Mouse (Mus musculus) thymus, postnatal 0 days (tissue): Measurements from ENCODE around the gene Map2k2. TPM values are rescaled to one million over a fixed set of nuclear protein-coding genes. Genes with fewer than 3 reads are reported as not detected.
"Not testable (repeated sequence)": the region's sequence is repeated elsewhere in the genome, so short reads cannot be mapped to it uniquely, and the experiment has no call there.

Experiments used
- DNase-seq: peaks from one replicate; pipeline ENCODE4 v3.0.0-alpha.2; 2015; ENCODE audit warnings: low spot score
- polyA plus RNA-seq: library from polyadenylated mRNA; unstranded; fragments of >200 nt; fragmentation: Nextera tagmentation; extraction: Ambion mirVana; gene quantifications from 2 replicates; pipeline ENCODE4 v1.2.1, GENCODE M21; 2015

Map2k2 gene
- polyA plus RNA-seq: 142 and 150 TPM in 2 replicates

DNA sequence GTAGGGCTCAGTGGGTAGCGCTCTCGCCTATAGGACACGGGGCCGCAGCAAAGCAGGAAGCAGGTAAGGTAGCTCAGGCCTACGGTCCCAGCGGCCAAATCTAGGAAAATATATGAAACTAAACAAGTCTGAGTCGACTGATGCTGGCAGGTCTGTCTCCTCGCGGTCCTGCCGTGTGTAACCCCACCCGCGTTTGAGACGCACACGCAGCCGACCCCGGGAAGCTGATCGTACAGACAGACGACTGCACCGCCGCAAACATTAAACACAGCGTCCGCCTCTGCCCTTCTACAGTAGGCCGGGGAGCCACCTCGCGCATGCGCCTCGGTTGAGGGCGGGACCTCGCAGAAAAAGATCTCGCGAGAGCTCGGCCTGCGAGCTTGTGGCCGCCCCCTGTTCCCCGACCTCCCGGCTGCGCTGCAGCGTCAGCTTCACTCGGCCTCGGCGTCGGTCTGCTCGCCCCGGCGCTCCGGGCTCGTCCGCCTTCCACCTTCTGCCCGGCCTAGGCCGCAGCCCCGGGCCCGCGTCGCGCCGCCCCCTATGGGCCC, at the start of gene Map2k2:
Map2k2 (plus strand) TSS at position 351 of the 548 bp plus-strand sequence.
- peak; percentile 99 for DNase-seq

DNA sequence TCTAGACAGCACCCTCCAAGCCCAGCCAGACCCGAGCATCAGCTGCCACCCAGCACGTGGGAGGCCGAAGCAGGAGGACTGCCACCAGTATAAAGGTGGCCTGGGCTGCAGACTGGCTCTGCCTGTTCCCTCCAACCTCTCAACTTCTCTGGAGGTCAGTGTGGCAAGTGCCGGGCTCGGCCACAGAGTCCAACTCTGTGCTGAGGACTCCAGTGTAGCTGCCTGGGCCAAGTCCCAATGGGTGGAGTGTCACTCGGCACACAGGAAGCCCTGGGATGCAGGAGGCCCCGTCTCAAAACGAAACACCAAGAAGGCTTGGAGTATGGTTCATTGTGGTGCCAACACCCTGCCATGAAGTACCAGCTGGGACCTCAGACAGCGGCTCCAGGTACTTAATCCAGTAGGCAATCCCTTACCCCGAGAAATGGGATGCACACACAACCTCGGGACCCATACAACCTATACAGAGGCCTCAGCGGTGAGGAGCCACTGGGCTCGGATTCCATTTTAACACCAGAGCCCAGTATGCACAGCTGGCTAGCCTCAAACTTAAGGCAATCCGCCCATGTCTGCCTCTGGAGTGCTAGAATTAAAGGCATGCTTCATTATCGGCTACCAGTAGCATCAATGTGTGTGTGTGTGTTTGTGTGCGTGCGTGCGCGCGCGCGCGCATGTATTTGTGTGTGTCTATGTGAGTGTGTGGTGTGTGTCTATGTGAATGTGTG, 48.1 kb upstream of the Map2k2 start:
- DNase-seq: no peak

DNA sequence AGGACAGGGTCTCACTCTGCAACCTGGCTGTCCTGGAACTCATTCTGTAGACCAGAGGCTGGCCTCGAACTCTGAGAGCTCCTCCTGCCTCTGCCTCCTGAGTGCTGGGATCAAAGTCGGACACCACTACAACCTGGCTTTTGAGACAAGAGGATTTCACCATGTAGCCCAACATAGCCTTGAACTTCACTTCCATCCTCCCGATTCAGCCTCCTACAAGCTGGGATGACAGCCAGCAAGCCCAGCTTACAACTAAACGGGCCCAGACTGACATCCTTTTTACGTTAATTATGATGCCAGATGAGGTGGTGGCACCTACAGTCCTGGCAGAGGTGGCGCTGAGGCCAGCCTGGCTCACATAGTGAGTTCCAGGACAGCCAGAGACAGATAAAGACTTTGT, 46.8 kb upstream of the Map2k2 start:
- DNase-seq: no peak

DNA sequence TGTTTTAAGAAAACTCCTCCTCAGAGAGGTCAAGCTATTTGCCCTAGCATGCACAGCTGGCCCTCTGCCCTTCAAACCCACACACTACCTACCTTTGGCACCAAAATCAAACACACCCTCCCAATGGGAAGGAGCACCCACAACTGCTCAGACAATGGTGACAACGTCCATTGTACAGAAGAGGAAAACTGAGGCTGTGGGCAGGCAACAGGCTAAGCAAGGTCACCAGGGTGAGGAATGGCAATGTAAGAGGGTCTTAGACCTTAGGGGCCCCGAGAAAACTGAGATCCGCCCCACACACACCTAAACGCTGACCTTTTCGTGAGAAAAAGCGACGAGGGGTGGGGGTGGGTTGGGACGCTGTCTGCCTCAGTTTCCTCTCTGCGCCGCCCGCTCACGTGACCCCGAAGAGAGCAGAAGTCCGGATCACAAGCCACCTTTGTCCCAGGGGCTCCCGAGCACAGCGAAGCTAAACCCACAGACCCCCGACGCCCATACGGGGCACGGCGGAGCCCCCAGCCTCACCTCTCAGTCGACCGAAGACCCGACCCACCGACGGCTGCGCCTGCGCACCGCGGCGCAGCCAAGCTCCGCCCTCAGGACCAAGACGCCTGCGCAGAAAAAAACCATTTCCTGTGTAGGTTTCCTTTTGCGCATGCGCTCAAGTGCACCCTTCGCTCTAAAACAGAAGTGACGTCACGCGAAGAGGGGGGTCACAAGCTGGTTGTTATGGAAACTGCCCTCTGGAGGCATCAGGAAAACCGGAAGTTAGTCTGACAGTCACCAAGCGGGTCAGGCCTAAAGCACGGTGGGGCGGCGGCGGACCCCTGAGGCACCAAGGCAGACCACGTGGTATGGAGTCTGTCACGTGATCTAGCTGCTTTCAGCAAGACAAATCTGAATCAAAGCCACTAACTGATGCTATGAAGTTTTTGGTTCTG, 45.8 kb upstream of the Map2k2 start, which contains the start of gene Sgta:
Sgta (minus strand) TSS at position 579 of the 941 bp plus-strand sequence.
- peak; percentile 99 for DNase-seq

DNA sequence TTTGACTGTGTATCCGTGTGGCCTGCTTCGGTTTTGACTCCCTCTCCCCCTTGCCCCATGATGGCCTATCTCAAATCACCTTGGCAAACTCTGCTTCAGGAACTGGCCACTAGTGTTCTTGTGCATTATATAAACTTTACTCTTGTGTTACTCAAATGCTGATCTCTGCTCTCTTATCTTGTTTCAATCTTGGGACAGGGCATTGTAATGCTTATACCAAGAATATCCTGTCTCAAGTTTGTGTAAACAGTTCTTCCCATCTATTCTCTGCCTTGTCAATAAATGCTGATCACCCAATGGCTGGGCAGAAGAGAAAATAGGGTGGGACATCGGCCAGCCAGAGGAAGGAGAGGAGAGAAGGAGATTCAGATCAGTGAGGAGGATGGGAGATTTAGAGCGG, 43.0 kb upstream of the Map2k2 start:
- DNase-seq: no peak

DNA sequence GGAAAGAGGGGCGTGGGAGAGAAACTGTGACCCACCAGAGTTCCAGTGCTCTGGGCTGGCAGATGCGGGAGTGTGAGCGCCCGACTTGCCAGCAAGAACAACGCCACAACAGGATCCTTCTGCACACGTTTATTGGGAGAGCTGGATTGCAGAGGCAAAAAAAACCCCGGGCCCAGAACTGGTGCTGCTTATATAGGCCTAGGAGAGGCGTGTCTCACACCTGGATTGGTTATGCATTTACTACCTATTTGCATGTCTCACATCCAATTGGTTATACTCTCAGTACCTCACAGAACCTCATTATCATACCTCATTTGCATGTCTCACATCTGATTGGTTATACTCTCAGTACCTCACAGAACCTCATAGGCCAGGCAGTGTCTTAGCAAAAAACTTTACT, 41.2 kb upstream of the Map2k2 start:
- DNase-seq: not testable (repeated sequence)

DNA sequence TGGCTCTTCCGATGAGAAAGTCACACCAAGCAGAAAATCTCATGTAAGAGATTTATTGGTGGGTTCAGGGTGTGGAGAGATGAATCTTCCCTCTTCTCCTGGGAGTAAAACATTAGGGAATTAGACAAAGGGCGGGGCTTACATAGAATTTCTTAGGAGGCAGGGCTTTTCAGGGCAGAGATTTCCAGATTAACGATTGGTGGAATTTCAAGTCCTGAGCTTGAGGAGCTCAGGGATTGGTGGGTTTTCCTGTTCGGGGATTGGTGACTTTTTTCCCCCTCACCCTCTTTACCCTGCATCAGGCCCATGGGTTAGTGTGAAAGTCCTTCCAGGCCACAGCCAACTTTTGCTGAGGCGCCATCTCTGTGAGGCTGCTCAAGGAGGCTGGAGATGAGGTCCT, 37.0 kb upstream of the Map2k2 start:
- no peak for DNase-seq

DNA sequence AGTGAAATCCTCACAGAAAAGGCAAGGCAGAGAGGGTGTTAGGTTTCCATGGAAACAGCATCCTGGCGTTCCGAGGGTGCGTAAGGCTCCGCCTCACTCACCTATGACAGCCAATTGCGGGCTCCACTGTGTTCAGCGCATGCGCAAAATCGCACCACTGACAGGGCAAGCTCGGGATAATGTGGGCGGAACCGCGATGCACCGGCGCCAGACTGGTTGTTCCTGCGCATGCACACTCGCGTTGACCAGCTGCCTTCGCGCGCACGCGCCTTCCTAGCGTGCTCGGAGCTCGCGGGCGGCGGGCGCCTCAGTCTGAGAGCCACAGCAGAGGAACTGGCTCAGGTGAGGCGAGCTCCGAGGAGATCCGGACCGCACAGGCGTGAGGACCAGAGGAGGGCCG, 35.9 kb upstream of the Map2k2 start, which contains the start of gene Thop1:
Thop1 (plus strand) TSS at position 200 of the 400 bp plus-strand sequence.
- peak; percentile 100 for DNase-seq

DNA sequence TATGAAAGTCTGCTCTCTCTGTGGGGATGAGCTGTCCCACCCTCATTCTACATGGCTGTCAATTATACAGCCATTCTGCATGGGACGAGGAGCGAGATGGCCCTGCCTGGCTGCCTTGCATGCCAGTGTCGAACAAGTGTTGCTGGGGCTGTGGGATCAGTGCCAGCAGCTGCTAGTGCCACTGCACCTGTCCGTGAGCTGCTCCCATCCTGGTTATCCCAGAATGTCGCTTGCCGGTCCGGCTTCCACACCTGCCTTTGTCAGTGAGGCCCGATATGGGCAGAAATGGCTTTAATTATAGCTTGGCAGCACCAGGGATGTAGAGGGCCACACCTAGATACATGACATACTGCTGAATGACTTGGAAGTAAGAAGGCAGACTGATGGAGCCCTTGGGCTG, 33.4 kb upstream of the Map2k2 start:
- no peak for DNase-seq

DNA sequence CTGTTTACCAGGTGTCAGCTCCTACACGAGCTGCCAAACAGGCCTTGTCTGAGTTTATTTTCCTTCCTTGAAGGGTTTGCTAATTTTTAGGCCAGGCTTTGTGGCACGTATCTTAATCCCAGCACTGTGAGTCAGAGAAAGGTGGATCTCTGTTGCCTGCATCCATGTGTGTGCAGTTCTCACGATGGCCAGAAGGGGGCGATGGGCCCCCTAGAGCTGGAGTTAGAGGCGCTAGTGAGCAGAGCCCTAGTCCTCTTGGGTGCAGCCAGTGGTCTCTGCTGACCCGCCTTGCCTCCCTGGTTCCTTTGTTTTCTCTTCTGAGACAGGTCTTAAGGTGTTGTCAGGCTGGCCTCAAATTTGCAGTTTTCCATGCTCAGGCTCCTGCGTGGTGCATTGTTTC, 32.3 kb upstream of the Map2k2 start:
- DNase-seq: peak; percentile 30

DNA sequence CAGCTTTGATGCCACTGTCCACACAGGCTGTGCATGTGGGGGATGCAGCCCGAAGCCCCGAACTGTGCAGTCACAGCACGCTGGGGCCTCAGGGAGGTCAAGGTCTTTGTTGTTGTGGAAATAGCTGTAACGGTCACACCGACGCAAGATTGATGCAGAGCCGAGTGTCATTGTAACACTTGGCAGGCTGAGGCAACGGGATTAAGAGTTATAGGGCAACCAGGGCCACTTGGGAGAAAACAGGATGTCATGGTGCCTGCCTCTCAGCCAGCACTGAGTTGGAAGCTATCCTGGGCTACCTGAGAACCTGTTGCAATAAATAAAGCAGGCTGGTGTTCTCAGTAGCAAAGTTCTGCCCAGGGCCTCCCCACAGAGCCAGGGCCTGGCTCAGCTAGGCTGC, 30.0 kb upstream of the Map2k2 start:
- no peak for DNase-seq

DNA sequence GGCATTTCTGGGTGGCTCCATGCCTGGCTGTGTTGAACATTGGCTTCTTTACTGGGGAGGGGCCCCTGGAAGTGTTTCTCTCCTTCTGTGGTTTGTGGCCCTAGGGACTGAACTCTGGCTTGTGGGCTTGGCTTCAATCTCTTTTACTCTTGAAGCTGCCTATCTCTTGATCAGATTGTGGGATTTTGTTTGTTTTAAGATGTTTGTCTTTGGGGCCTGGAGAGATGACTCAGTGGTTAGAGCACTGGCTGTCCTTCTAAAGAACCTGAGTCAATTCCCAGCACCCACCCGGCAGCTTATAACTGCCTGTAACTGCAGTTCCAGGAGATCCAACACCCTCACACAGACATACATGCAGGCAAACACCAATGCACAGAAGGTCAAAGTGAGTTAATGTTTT, 29.4 kb upstream of the Map2k2 start:
- no peak for DNase-seq

DNA sequence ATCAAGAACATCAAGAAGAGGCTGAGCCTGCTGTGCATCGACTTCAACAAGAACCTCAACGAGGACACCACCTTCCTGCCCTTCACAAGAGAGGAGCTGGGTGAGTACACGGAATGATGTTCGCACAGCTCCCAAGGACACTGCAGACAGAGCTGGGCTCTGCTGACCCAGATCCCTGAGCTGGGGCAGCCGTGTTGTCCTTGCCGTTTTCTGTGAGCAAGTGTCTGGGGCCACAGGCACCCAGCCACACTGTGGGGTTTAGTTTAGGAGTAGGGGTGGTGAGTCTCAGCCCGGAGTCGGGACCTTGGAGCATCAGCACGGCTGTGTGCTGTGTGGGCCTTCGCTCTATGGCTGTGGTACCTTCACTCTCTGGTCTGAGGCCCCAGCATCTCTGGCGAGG, 27.8 kb upstream of the Map2k2 start:
- DNase-seq: no peak

DNA sequence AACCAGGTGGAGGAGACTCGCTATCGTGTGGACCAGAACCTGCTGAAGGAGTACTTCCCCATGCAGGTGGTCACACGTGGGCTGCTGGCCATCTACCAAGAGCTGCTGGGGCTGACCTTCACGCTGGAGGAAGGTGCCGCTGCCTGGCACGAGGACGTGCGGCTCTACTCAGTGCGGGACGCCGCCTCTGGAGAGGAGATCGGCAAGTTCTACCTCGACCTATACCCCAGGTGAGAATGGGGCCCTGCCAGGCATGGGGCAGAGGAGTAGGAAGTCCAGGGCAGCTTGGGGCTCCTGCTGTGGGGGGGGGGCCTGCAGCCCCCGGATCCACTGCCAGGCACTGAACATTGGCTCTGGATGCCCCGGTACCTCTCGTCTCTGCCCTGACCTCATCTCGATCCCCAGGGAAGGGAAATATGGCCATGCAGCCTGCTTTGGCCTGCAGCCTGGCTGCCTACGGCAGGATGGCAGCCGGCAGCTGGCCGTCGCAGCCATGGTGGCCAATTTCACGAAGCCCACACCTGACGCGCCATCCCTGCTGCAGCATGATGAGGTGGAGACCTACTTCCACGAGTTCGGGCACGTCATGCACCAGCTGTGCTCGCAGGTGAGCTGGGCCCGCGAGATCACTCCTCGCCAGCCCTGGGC, 25.6 kb upstream of the Map2k2 start:
- DNase-seq: no peak

DNA sequence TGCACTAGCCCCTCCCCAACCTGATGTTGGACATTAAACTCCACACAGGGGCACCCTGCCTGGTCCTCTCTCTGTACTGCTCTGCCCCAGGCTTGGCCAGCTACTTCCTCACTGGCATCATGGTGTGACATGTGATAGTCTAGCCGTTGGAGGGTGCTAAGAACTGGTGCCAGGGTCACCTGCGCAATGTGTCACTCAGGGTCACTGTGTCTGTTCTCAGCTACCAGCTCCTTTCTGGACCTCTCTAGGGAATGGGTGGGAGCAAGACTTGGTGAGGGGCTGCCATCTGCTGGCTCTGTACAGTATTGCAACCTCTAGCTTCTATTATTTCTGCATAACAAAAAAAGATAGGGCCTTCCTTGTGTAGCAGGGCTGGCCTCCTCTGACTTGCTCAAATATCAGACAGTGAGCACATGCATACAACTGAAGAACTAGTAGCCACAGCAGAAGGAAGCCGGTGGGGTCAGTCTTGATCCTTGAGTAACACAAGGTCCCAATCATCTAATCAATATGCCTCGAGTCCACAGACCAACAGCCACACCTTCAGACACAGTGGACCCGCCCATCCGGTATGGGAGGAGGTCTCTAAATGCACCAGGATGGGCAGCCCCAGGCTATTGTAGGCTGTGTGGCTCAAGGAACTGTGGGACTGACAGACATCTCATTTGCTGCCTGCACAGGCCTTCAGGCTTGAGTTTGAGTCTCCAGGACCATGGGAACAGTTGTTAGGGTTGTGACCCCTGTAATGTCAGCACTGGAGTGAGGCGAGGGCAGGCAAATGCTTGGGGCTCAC, 23.4 kb upstream of the Map2k2 start:
- DNase-seq: peak; percentile 71

DNA sequence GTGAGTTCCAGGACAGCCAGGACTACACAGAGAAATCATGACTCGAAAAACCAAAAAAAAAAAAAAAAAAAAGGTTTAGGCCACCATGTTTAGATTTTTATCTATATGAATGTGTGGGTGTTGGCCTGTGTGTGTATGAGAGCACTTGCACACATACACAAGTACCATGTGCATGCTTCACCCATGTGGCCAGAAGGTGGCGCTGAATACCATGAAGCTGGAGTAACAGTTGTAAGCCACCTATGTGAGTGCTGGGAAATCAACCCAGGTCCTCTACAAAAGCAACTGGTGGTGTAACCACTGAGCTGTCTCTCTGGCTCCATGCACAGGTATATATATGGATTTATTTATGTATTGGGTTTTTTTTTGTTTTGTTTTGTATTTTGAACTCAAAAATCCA, 18.7 kb upstream of the Map2k2 start:
- peak; percentile 39 for DNase-seq

DNA sequence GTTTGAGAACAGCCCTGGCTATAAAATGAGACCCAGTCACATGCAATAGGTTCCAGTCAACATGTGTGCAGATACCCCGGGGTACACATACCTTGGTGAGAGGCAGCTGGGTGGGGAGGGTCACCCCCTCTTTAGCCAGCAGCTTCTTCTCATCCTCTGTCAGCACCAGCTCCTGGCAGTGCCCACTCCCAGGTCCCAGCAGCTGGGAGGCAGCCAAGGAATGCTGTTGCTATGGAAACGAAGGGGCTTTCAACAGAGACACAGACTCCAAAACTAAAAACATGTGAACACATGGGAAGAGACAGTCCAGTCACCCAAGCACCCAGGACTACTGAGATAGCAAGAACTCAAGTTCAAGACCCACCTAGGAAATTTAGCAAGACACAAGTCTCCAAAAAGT, 16.5 kb upstream of the Map2k2 start:
- DNase-seq: no peak

DNA sequence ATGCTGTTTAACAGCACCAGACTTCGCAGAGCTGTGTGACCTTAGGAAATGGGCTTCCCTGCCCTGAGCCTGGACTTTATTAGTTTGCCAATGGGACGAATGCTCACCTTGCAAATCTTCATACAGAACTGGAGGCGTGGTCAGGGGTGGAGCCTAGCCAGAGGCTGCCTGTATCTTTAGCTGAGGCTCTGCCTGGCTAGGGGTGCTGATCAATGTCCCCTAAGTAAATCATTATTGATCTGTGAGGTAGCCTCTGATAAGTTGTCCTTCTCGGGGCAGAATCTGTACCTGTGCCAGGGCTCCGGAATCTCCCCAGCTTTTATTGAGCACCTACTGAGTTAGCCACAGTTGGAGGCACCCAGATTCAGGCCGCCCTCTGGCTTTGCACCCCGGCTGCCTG, 15.1 kb upstream of the Map2k2 start:
- DNase-seq: no peak

DNA sequence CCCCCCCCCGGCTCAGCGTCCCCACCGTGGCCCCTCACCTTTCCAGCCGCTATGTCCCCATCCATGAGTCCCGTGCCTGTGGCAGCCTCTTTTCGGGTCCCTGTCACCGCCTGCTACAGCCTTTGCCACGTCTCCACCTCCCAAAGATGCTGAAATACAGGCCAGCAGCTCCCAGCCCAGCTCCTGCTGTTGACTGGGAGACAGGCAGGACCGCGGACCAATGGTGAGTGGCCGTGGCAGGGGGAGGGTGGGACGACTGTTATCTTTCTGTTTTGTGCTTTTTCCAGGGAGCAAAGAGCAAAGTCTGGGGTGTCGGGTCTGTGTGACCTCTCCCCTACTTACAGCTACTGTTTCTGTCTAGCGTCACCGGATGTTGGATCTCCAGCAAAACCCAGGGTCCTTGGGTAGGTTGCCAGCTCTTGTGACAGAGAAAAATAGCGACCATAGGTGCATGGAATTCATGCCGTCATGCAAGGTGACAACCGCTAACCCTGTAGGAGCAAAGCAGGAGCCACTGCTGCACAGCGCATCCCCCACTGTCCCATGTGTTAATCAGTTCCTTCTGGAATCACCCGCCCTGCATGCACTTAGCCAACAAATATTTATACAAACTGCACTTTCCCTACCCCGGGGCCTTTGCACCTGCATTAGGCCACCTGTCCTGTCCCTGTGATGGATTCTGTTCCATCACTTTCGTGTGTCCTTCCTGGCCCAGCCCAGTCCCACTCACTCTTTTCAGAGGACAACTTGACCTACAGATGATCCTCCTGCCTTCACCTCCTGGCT, 13.1 kb upstream of the Map2k2 start:
- DNase-seq: no peak
